Mouse (Mus musculus) layer of hippocampus, adult 9-11 months (tissue): ENCODE data around the gene Slc29a2.

Source experiments
- DNase-seq: peaks from one replicate; pipeline ENCODE4 v3.0.0; 2022

The Slc29a2 gene

GRCm38 (mm10) chr19:5036577-5036976, 12.9 kb downstream of the Slc29a2 start:
- no peak for DNase-seq

- peak; percentile 70 for DNase-seq
Measured at GRCm38 (mm10) chr19:5037678-5038571, 14.3 kb downstream of the Slc29a2 start.

- peak; percentile 93 for DNase-seq
Measured at GRCm38 (mm10) chr19:5038709-5039156, 15.1 kb downstream of the Slc29a2 start, which contains the start of the genes B4gat1 and AC124502.3. TSS of gene B4gat1 (plus strand) at chr19:5038826. TSS of gene AC124502.3 (plus strand) at chr19:5038891.

GRCm38 (mm10) chr19:5039301-5040114, 15.8 kb downstream of the Slc29a2 start:
- DNase-seq = no peak

GRCm38 (mm10) chr19:5040862-5041523, 17.3 kb downstream of the Slc29a2 start, which contains the start of gene Brms1:
TSS of gene Brms1 (plus strand) at chr19:5041354.
- DNase-seq = peak; percentile 95

GRCm38 (mm10) chr19:5041588-5041987, 17.9 kb downstream of the Slc29a2 start:
- no peak for DNase-seq

- DNase-seq = no peak
Measured at GRCm38 (mm10) chr19:5045531-5045930, 21.9 kb downstream of the Slc29a2 start.

GRCm38 (mm10) chr19:5048138-5049056, 24.7 kb downstream of the Slc29a2 start:
- peak; percentile 82 for DNase-seq

- DNase-seq = no peak
Measured at GRCm38 (mm10) chr19:5049325-5049724, 25.7 kb downstream of the Slc29a2 start.

- peak; percentile 91 for DNase-seq
Measured at GRCm38 (mm10) chr19:5050047-5050905, 26.6 kb downstream of the Slc29a2 start, which contains the start of gene Rin1. TSS of gene Rin1 (plus strand) at chr19:5050481.

- no peak for DNase-seq
Measured at GRCm38 (mm10) chr19:5051031-5051430, 27.4 kb downstream of the Slc29a2 start.

- DNase-seq = no peak
Measured at GRCm38 (mm10) chr19:5051515-5051914, 27.9 kb downstream of the Slc29a2 start.

- DNase-seq = no peak
Measured at GRCm38 (mm10) chr19:5052166-5052822, 28.6 kb downstream of the Slc29a2 start.

GRCm38 (mm10) chr19:5052853-5053252, 29.2 kb downstream of the Slc29a2 start:
- DNase-seq = no peak

GRCm38 (mm10) chr19:5053909-5054308, 30.2 kb downstream of the Slc29a2 start:
- DNase-seq = no peak

GRCm38 (mm10) chr19:5056251-5056650, 32.6 kb downstream of the Slc29a2 start:
- no peak for DNase-seq

GRCm38 (mm10) chr19:5057876-5058775, 34.5 kb downstream of the Slc29a2 start:
- no peak for DNase-seq

- DNase-seq = no peak
Measured at GRCm38 (mm10) chr19:5058801-5059771, 35.4 kb downstream of the Slc29a2 start.
